Mouse (Mus musculus) spleen, adult 2 months (tissue): ENCODE measurements around the gene Trim38. TPM values are rescaled to one million over a fixed set of nuclear protein-coding genes. Genes with fewer than 3 reads are reported as not detected.

Source experiments
- DNase-seq, 2 experiments: peaks; one replicate each; pipeline versions ENCODE4 v3.0.0 to v3.0.0-alpha.2; 2012 to 2021; ENCODE audit warnings: low spot score in 2 of 2, low read depth in 1 of 2
- H3K27ac ChIP-seq: fragments of 200-500 bp; 2 replicates; pipeline ENCODE4 v1.5.1; 2012; ENCODE audit warnings: low read length, inconsistent platforms; ENCODE audit not compliant: insufficient read depth
- H3K27me3 ChIP-seq: fragments of 200-500 bp; 2 replicates; pipeline ENCODE4 v1.6.1; 2012; ENCODE audit warnings: mild to moderate bottlenecking, moderate library complexity, low read length, inconsistent platforms; ENCODE audit not compliant: control insufficient read depth, insufficient read depth
- H3K36me3 ChIP-seq: fragments of 200-500 bp; 2 replicates; pipeline ENCODE4 v1.6.1; 2012; ENCODE audit warnings: mild to moderate bottlenecking, low read length, inconsistent platforms; ENCODE audit not compliant: control insufficient read depth, insufficient read depth
- H3K4me1 ChIP-seq: fragments of 200-500 bp; 2 replicates; pipeline ENCODE4 v1.6.1; 2011; ENCODE audit warnings: inconsistent platforms; ENCODE audit not compliant: control insufficient read depth, insufficient read depth, insufficient read length
- H3K4me3 ChIP-seq: fragments of 200-500 bp; 2 replicates; pipeline ENCODE4 v1.5.1; 2011; ENCODE audit warnings: mild to moderate bottlenecking, inconsistent platforms; ENCODE audit not compliant: insufficient read depth, insufficient read length; ENCODE audit errors: extremely low read depth
- CTCF ChIP-seq: fragments of 200-500 bp; IDR thresholded peaks from 2 replicates; pipeline ENCODE4 v1.5.1; 2011; ENCODE audit warnings: mild to moderate bottlenecking, inconsistent platforms; ENCODE audit not compliant: insufficient read depth, insufficient read length, insufficient replicate concordance; ENCODE audit errors: extremely low read depth
- POLR2A ChIP-seq: fragments of 200-500 bp; IDR thresholded peaks from 2 replicates; pipeline ENCODE4 v1.6.1; 2011; ENCODE audit warnings: low read depth, low read length, inconsistent platforms
- WGBS: fragments of 180-500 bp; shearing (Covaris S2); methylation state at CpG from one replicate; pipeline ENCODE4 v1.1.7; 2018; 5-methylcytosine and 5-hydroxymethylcytosine counted together
- polyA plus RNA-seq: library from polyadenylated mRNA; depleted of rRNA; stranded (reverse); fragments of >200 nt; gene quantifications from 2 replicates; pipeline ENCODE4 v1.2.3, GENCODE M21; 2012

Trim38 gene
- polyA plus RNA-seq, 1 experiment = not detected

- WGBS = 5% methylated on average over 5 of the region's 5 CpGs
- no peaks in the 10 kb centered on the region for H3K27me3 ChIP-seq
- TF ChIP-seq POLR2A (no peak), CTCF (no peak)
- H3K4me1 ChIP-seq = no peaks in the 10 kb centered on the region; the same call in 1 of the 2 replicates
- H3K27ac ChIP-seq = no peak overlapping the region
- H3K4me3 ChIP-seq = no peak overlapping the region
- H3K36me3 ChIP-seq = no peaks in the 10 kb centered on the region
- no peak for DNase-seq
These were observed 797 bp upstream of the Trim38 start for GRCm38 (mm10) chr13:23768834-23769397.

GRCm38 (mm10) chr13:23772561-23773313 is 3.0 kb downstream of the Trim38 start:
- Histone ChIP-seq H3K4me3 (no peak overlapping the region), H3K27ac (no peak overlapping the region), H3K36me3 (no peaks in the 10 kb centered on the region), H3K4me1 (no peaks in the 10 kb centered on the region; the same call in 1 of the 2 replicates), H3K27me3 (no peaks in the 10 kb centered on the region)
- no peak for DNase-seq
- 63% methylated on average over 21 of the region's 21 CpGs for WGBS
- TF ChIP-seq POLR2A (no peak), CTCF (no peak)

GRCm38 (mm10) chr13:23778339-23778738 is 8.6 kb downstream of the Trim38 start:
- H3K27ac ChIP-seq = no peak overlapping the region
- WGBS = 76% methylated on average over 7 of the region's 7 CpGs
- no peaks in the 10 kb centered on the region for H3K36me3 ChIP-seq
- H3K4me3 ChIP-seq = no peak overlapping the region
- H3K4me1 ChIP-seq = no peaks in the 10 kb centered on the region
- DNase-seq = no peak
- TF ChIP-seq POLR2A (no peak), CTCF (no peak)
- H3K27me3 ChIP-seq = no peaks in the 10 kb centered on the region

GRCm38 (mm10) chr13:23779025-23779424 is 9.3 kb downstream of the Trim38 start:
- Histone ChIP-seq H3K36me3 (no peaks in the 10 kb centered on the region), H3K27me3 (no peaks in the 10 kb centered on the region), H3K27ac (no peak overlapping the region), H3K4me3 (no peak overlapping the region), H3K4me1 (no peaks in the 10 kb centered on the region)
- WGBS = 77% methylated on average over 4 of the region's 4 CpGs
- DNase-seq = no peak
- TF ChIP-seq CTCF = no peak
- no peak for TF ChIP-seq POLR2A

GRCm38 (mm10) chr13:23792520-23792919 is 22.8 kb downstream of the Trim38 start:
- 42% methylated on average over 2 of the region's 2 CpGs for WGBS

GRCm38 (mm10) chr13:23799405-23799804 is 29.7 kb downstream of the Trim38 start:
- peak in 1 of 2 experiments; percentile 8 for DNase-seq
- Histone ChIP-seq H3K27me3 (no peaks in the 10 kb centered on the region), H3K4me1 (peaks cover 6% of the 10 kb centered on the region), H3K4me3 (no peak overlapping the region), H3K36me3 (no peaks in the 10 kb centered on the region), H3K27ac (no peak overlapping the region)
- no peak for TF ChIP-seq POLR2A
- no peak for TF ChIP-seq CTCF
- WGBS = 13% methylated on average over 5 of the region's 5 CpGs

More at GRCm38 (mm10) chr13:23792520-23792919, 22.8 kb downstream of the Trim38 start:
- TF ChIP-seq POLR2A (no peak), CTCF (peak; percentile 27; the same call in 1 of the 2 replicates)
- DNase-seq = peak; percentile 43 to 50
- H3K27ac ChIP-seq = no peak overlapping the region
- no peaks in the 10 kb centered on the region for H3K36me3 ChIP-seq
- no peak overlapping the region for H3K4me3 ChIP-seq
- H3K27me3 ChIP-seq = no peaks in the 10 kb centered on the region
- H3K4me1 ChIP-seq = no peaks in the 10 kb centered on the region

GRCm38 (mm10) chr13:23804532-23804931 is 34.8 kb downstream of the Trim38 start:
- TF ChIP-seq CTCF = no peak
- TF ChIP-seq POLR2A = no peak
- 82% methylated on average over 2 of the region's 2 CpGs for WGBS
- no peaks in the 10 kb centered on the region for H3K4me1 ChIP-seq
- no peaks in the 10 kb centered on the region for H3K36me3 ChIP-seq
- H3K27me3 ChIP-seq = no peaks in the 10 kb centered on the region
- H3K27ac ChIP-seq = no peak overlapping the region
- no peak for DNase-seq
- H3K4me3 ChIP-seq = no peak overlapping the region
